Mouse (Mus musculus) hindbrain, embryonic 16.5 days (tissue): ENCODE data around the gene Naa30. TPM values are rescaled to one million over a fixed set of nuclear protein-coding genes. Genes with fewer than 3 reads are reported as not detected.

Experiments used
- ATAC-seq: fragments of 200-750 bp; cut with Nextera tagmentation; 2 replicates; pipeline ENCODE4 v1.8.0; 2017; ENCODE audit warnings: moderate TSS enrichment, moderate library complexity
- H3K27ac ChIP-seq: fragments of 300-500 bp; sonication (generic); 2 replicates; pipeline ENCODE4 v1.5.1; 2014; ENCODE audit warnings: low read depth, mild to moderate bottlenecking, control low read depth, low read length, moderate library complexity
- H3K27me3 ChIP-seq: fragments of 300-500 bp; sonication (generic); replicated peaks from 2 replicates; pipeline ENCODE4 v1.6.1; 2014; ENCODE audit warnings: low read length; ENCODE audit not compliant: control insufficient read depth, insufficient read depth
- H3K36me3 ChIP-seq: fragments of 300-500 bp; sonication (generic); 2 replicates; pipeline ENCODE4 v1.6.1; 2014; ENCODE audit warnings: mild to moderate bottlenecking, low read length, moderate library complexity, mixed read lengths; ENCODE audit not compliant: control insufficient read depth, insufficient read depth
- H3K4me1 ChIP-seq: fragments of 300-500 bp; sonication (generic); 2 replicates; pipeline ENCODE4 v1.6.1; 2014; ENCODE audit warnings: low read depth, low read length; ENCODE audit not compliant: control insufficient read depth, insufficient read depth
- H3K4me2 ChIP-seq: fragments of 300-500 bp; sonication (generic); 2 replicates; pipeline ENCODE4 v1.6.1; 2014; ENCODE audit warnings: mild to moderate bottlenecking, low read length, control low read depth, moderate library complexity
- H3K4me3 ChIP-seq: fragments of 300-500 bp; sonication (generic); 2 replicates; pipeline ENCODE4 v1.5.1; 2014; ENCODE audit warnings: mild to moderate bottlenecking, low read length, control low read depth, moderate library complexity
- H3K9ac ChIP-seq: fragments of 300-500 bp; sonication (generic); 2 replicates; pipeline ENCODE4 v1.6.1; 2014; ENCODE audit warnings: low read depth, mild to moderate bottlenecking, control low read depth, low read length, moderate library complexity
- H3K9me3 ChIP-seq: fragments of 300-500 bp; sonication (generic); 2 replicates; pipeline ENCODE4 v1.6.1; 2014; ENCODE audit warnings: mild to moderate bottlenecking, low read length, moderate library complexity; ENCODE audit not compliant: control insufficient read depth
- WGBS: fragments of 180-500 bp; shearing (Covaris S2); extraction: QIAGEN DNeasy Blood & Tissue Kit; methylation state at CpG from one replicate; pipeline ENCODE4 v1.1.7; 2014; 5-methylcytosine and 5-hydroxymethylcytosine counted together
- polyA plus RNA-seq: library from polyadenylated mRNA; unstranded; fragments of >200 nt; fragmentation: Nextera tagmentation; extraction: Ambion mirVana; gene quantifications from 2 replicates; pipeline ENCODE4 v1.2.1, GENCODE M21; 2015

Gene Naa30
- polyA plus RNA-seq, 1 experiment from 2014 or later, result 9.2 TPM

- Histone ChIP-seq H3K9me3 (no peaks in the 10 kb centered on the region), H3K9ac (no peak overlapping the region), H3K4me3 (no peak overlapping the region), H3K27ac (no peak overlapping the region), H3K4me2 (no peak overlapping the region), H3K4me1 (no peaks in the 10 kb centered on the region), H3K36me3 (no peaks in the 10 kb centered on the region), H3K27me3 (no peaks in the 10 kb centered on the region)
- ATAC-seq, result no peak
- 72% methylated on average over 16 of the region's 16 CpGs for WGBS
These were observed 13.7 kb upstream of the Naa30 start for GRCm38 (mm10) chr14:49158143-49158925.

GRCm38 (mm10) chr14:49171286-49171685, 740 bp upstream of the Naa30 start:
- Histone ChIP-seq H3K4me3 (peak overlapping the region; percentile 98), H3K36me3 (no peaks in the 10 kb centered on the region), H3K4me1 (peaks cover 24% of the 10 kb centered on the region), H3K9ac (peak overlapping the region; percentile 91), H3K27ac (no peak overlapping the region), H3K4me2 (peak overlapping the region; percentile 83), H3K27me3 (no peaks in the 10 kb centered on the region), H3K9me3 (no peaks in the 10 kb centered on the region)
- 29% methylated on average over 8 of the region's 8 CpGs for WGBS
- peak; percentile 19 for ATAC-seq

GRCm38 (mm10) chr14:49172582-49172988, 559 bp downstream of the Naa30 start:
- WGBS, result under 1% methylated on average over 41 of the region's 46 CpGs
- H3K4me3 ChIP-seq, result peak overlapping the region; percentile 98
- no peaks in the 10 kb centered on the region for H3K27me3 ChIP-seq
- peak overlapping the region; percentile 91 for H3K9ac ChIP-seq
- peak overlapping the region; percentile 97 for H3K4me2 ChIP-seq
- no peaks in the 10 kb centered on the region for H3K36me3 ChIP-seq
- H3K27ac ChIP-seq, result peak overlapping the region; percentile 84
- no peaks in the 10 kb centered on the region for H3K9me3 ChIP-seq
- peaks cover 24% of the 10 kb centered on the region for H3K4me1 ChIP-seq
- ATAC-seq, result peak; percentile 51

- H3K9me3 ChIP-seq, result no peaks in the 10 kb centered on the region
- peak overlapping the region; percentile 98 for H3K4me3 ChIP-seq
- peak overlapping the region; percentile 84; the same call in 1 of the 2 replicates for H3K27ac ChIP-seq
- peak overlapping the region; percentile 97 for H3K4me2 ChIP-seq
- H3K36me3 ChIP-seq, result no peaks in the 10 kb centered on the region
- peak overlapping the region; percentile 91 for H3K9ac ChIP-seq
- WGBS, result 57% methylated on average over 16 of the region's 16 CpGs
- ATAC-seq, result no peak
- no peaks in the 10 kb centered on the region for H3K27me3 ChIP-seq
- H3K4me1 ChIP-seq, result peaks cover 24% of the 10 kb centered on the region
These were observed 1.5 kb downstream of the Naa30 start for GRCm38 (mm10) chr14:49173290-49174135.

GRCm38 (mm10) chr14:49179736-49180135, 7.7 kb downstream of the Naa30 start:
- ATAC-seq, result no peak
- Histone ChIP-seq H3K36me3 (peaks cover 5% of the 10 kb centered on the region; the same call in 1 of the 2 replicates), H3K27me3 (no peaks in the 10 kb centered on the region), H3K4me2 (no peak overlapping the region), H3K27ac (no peak overlapping the region), H3K4me3 (no peak overlapping the region), H3K9me3 (no peaks in the 10 kb centered on the region), H3K9ac (no peak overlapping the region), H3K4me1 (peaks cover 4% of the 10 kb centered on the region)
- WGBS, result 83% methylated on average over 3 of the region's 3 CpGs

- ATAC-seq, result no peak
- H3K27me3 ChIP-seq, result no peaks in the 10 kb centered on the region
- H3K9me3 ChIP-seq, result no peaks in the 10 kb centered on the region
- no peak overlapping the region for H3K27ac ChIP-seq
- peaks cover 4% of the 10 kb centered on the region; the same call in 1 of the 2 replicates for H3K36me3 ChIP-seq
- H3K9ac ChIP-seq, result no peak overlapping the region
- 100% methylated on average over 2 of the region's 2 CpGs for WGBS
- no peak overlapping the region for H3K4me2 ChIP-seq
- no peaks in the 10 kb centered on the region for H3K4me1 ChIP-seq
- no peak overlapping the region for H3K4me3 ChIP-seq
These were observed 14.2 kb downstream of the Naa30 start for GRCm38 (mm10) chr14:49186270-49186669.

- Histone ChIP-seq H3K4me2 (no peak overlapping the region), H3K27me3 (no peaks in the 10 kb centered on the region), H3K9ac (no peak overlapping the region), H3K27ac (no peak overlapping the region), H3K36me3 (no peaks in the 10 kb centered on the region), H3K4me3 (no peak overlapping the region), H3K9me3 (no peaks in the 10 kb centered on the region), H3K4me1 (no peaks in the 10 kb centered on the region)
- ATAC-seq, result no peak
- WGBS, result 98% methylated on average over 2 of the region's 2 CpGs
These were observed 25.1 kb downstream of the Naa30 start for GRCm38 (mm10) chr14:49197031-49197527.

GRCm38 (mm10) chr14:49201073-49201778, 29.2 kb downstream of the Naa30 start:
- H3K4me3 ChIP-seq, result no peak overlapping the region

More at GRCm38 (mm10) chr14:49201073-49201778, 29.2 kb downstream of the Naa30 start:
- Histone ChIP-seq H3K9me3 (no peaks in the 10 kb centered on the region), H3K36me3 (no peaks in the 10 kb centered on the region), H3K4me2 (no peak overlapping the region), H3K4me1 (no peaks in the 10 kb centered on the region), H3K9ac (no peak overlapping the region), H3K27ac (no peak overlapping the region), H3K27me3 (no peaks in the 10 kb centered on the region)
- 80% methylated on average over 9 of the region's 9 CpGs for WGBS
- ATAC-seq, result no peak
